ENCODE assay signal across 17 mouse cellular contexts in the genomic region with DNA sequence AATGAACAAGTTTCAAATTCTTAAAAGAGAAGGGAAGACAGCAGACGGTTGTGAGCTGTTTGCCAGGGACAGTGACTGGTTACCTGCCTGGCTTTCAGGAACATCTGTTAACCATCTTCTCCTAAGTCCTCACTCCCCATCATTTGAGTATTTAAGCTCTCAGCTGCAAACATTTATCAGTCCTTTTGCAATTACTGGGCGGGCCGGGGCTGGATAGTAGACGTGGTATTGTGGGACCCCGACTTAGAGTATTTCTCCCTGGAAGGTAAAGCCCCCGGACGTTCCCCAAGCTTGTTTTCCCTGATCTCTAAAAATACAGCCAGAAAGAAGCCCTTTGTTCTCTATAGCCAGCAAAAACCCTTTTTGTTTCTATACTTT.
"Had no signal": no experiment of that assay in that cellular context is flagged by ENCODE, and none has a peak within 500 bp of the region (broad histone marks: within the 10 kb centered on the region; RNA-seq: fewer than 3 reads in every experiment).

No protein-coding gene starts in this region.

- H3K4me2 ChIP-seq: intestine, embryonic 15.5 days; limb, embryonic 13.5 days; liver, embryonic 12.5 days; liver, embryonic 15.5 days; lung, embryonic 15.5 days; midbrain, embryonic 11.5 days; stomach, embryonic 15.5 days had no signal

- H3K27me3 ChIP-seq: limb, embryonic 13.5 days; liver, embryonic 12.5 days; liver, embryonic 15.5 days; lung, embryonic 15.5 days; megakaryocyte, embryonic 14.5 days; stomach, embryonic 15.5 days had no signal

- H3K4me3 ChIP-seq: intestine, embryonic 15.5 days; limb, embryonic 13.5 days; liver, embryonic 12.5 days; liver, embryonic 15.5 days; lung, embryonic 15.5 days; megakaryocyte, embryonic 14.5 days; stomach, embryonic 15.5 days had no signal

- H3K9me3 ChIP-seq: intestine, embryonic 15.5 days; limb, embryonic 13.5 days; liver, embryonic 12.5 days; liver, embryonic 15.5 days; lung, embryonic 15.5 days; stomach, embryonic 15.5 days had no signal

- DNase-seq: kidney, adult 11 months; liver; lung, adult 18-20 months; lung, postnatal 36 days; midbrain, embryonic 14.5 days; right cerebral cortex, postnatal 14 days; right cerebral cortex, postnatal 4 days; thymus, postnatal 25 days had no signal

- H3K4me1 ChIP-seq: intestine, embryonic 15.5 days; liver, embryonic 12.5 days; liver, embryonic 15.5 days; stomach, embryonic 15.5 days had no signal

- H3K36me3 ChIP-seq: intestine, embryonic 15.5 days; limb, embryonic 13.5 days; liver, embryonic 12.5 days; liver, embryonic 15.5 days; lung, embryonic 15.5 days; stomach, embryonic 15.5 days had no signal

- ATAC-seq: liver, embryonic 12.5 days had no signal

- H3K9ac ChIP-seq: intestine, embryonic 15.5 days; limb, embryonic 13.5 days; liver, embryonic 12.5 days; liver, embryonic 15.5 days; lung, embryonic 15.5 days; stomach, embryonic 15.5 days had no signal

- H3K27ac ChIP-seq: intestine, embryonic 15.5 days; kidney, postnatal 0 days; limb, embryonic 13.5 days; liver, embryonic 12.5 days; liver, embryonic 15.5 days; lung, embryonic 15.5 days; stomach, embryonic 15.5 days had no signal
